Mouse (Mus musculus): ENCODE measurements around the gene Mier2.

Gene Mier2

GRCm38 (mm10) chr10:79496701-79497288 lies 58.2 kb downstream of the Mier2 start:
- DNase-seq (ENCODE audit: low read depth, low spot score): no peak

- DNase-seq (ENCODE audit: low read depth, low spot score): no peak
Observed at GRCm38 (mm10) chr10:79495886-79496285, 59.1 kb downstream of the Mier2 start.

Measured in embryo, embryonic 11.5 days (tissue).